Mouse (Mus musculus) olfactory bulb, adult 2 months (tissue): ENCODE data around the gene Gpr35.

Source experiments
- CTCF ChIP-seq: fragments of 200-500 bp; IDR thresholded peaks from 2 replicates; pipeline ENCODE4 v1.5.1; 2012; ENCODE audit warnings: low read depth, mild to moderate bottlenecking, low read length, moderate library complexity; ENCODE audit not compliant: insufficient read depth
- POLR2A ChIP-seq: fragments of 200-500 bp; IDR thresholded peaks from 2 replicates; pipeline ENCODE4 v1.6.1; 2012; ENCODE audit warnings: mild to moderate bottlenecking, low read depth, low read length, moderate library complexity; ENCODE audit not compliant: insufficient read depth

DNA sequence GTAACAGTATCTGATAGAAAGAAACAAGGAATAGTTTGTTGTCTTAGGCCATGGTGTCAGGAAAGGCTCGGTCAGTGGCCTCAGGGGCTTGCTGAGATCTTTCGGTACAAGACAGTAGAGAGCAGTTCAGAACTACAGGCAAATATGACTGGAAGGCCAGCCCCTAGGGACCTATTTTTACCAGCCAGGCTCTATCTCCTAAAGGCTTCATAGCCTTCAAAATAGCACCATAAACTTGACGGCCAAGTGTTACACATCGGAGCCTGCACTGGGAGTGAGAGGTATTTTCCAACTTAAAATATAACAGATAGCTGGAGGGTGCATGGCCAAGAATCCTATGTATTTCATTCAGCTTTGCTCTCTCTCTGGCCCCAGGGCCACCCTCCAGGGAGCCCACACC, 29.2 kb upstream of the Gpr35 start:
- TF ChIP-seq CTCF (no peak), POLR2A (no peak)
